Mouse (Mus musculus): Measurements from ENCODE around the gene Slit1.

Gene Slit1

DNA sequence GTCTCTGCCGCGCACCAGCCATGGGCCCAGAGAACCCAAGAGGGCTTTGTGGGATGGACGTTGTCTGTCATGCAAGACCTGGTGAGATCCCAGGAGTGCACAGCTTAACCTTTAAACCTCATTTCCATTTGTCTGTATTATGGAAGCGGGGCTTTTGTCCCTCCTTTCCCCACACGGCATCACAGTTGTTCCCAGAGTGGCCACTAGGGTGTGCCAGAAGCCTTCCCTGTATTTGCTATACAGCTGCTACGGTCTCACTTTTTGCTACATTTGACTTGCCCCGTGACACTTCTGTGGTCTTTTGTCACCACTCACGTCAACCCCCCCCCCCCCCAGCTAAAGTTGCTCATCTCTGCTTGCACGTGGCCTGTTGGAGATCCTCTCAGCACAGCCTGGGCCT is 87.5 kb downstream of the Slit1 start:
- 9% methylated on average over 9 of the region's 9 CpGs for WGBS

DNA sequence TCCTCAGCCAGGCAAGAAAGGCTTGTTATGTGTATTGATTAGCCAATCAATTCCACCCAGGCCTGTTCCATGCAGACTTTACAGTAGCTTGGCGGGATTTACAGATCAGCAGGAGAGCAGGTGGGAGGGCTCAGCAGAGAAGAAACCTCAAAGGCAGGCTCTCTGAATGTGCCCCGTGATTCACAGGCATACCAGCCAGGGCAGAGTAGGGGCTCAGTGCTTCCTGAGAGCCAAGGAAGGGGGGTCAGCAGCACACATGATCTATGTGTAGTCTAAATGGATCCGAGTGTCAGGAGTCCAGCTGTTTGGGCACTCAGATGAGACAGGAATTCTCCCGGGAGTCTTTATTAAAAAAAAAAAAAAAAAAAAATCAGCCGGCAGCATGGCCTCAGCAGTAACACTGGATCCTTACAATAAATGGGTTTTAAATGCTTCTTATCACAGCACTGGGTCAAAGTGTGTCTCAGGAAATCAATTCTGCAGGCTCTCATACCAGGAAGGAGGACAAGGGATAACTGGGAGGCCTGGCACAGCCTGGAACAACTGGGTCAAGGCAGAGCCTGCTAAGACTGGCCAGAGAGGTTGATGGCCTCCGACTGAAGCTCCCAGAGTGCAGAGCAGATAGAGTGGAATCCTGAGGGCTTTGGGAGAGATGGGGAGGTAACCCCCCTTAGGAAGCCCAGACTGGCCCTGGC is 88.2 kb downstream of the Slit1 start:
- 54% methylated on average over 6 of the region's 6 CpGs for WGBS

DNA sequence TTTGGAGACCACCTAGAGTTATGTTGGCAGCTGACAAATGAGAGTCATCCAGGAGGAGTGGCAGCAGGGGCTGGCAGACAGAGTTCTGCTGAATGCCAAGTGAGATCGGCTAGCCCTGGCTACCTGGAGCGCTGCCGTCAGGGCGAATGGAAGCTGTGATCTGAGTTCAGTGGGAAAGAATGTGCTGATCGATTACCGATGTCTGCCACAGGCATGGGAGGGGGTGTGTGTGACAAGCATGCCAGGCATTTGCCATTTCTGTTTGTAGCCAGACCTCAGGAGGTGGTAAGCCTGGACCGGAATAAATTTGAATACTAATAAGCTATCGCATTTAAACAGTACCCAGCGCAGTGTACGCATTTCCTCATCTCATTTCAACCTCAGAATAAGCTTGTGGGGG is 91.5 kb downstream of the Slit1 start:
- 48% methylated on average over 10 of the region's 10 CpGs for WGBS

DNA sequence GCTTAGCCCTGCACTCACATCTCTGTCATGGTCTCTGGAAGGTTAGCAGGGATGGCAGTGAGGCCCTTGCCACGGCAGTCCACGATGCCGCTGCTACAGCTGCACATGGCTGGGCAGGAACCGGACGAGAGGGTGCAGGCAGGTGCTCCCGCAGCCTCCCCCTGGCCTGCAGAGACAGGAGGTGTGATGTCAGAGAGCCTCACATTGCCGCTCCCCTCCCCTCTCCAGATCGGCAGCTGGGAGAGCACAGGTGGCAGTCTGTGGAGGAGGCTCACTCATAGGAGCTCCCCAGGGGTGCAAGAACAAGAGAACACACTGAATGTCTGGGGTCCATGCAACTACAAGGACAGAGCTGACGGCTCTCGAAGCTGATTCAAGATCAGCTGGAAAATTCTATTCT is 94.1 kb downstream of the Slit1 start:
- WGBS, result 63% methylated on average over 10 of the region's 10 CpGs

DNA sequence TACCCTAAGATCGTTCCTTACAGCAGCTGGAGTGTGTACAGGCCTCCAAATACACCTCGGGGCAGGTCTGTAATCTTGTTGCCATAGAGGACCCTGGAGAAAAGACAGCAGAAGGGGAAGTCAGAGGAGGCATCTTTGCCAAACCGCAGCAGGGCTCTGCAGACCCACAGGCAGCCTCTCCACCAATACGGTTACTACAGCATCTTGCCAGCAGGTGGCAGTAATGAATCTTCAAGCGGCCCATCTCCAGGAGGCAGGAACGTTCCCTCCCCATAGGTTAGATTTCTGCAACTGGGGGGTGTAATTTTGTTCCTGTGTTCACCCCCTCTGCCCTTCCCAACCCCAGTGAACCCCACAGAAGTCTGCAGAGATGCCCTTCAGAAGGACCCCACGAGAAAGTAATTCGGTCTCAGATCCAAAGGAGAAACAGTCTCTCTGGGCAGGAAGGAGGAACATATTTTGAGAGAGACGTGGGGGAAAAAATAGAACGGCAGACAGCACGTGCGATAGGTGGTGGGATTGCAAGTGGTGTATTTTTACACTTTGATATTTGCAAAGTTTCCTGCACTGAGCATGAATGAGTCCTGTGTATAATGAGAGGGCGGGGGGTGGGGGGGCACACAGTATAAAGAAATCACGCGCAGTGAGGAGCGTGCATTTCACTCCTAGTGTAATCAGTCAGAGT is 96.4 kb downstream of the Slit1 start:
- 22% methylated on average over 16 of the region's 16 CpGs for WGBS

DNA sequence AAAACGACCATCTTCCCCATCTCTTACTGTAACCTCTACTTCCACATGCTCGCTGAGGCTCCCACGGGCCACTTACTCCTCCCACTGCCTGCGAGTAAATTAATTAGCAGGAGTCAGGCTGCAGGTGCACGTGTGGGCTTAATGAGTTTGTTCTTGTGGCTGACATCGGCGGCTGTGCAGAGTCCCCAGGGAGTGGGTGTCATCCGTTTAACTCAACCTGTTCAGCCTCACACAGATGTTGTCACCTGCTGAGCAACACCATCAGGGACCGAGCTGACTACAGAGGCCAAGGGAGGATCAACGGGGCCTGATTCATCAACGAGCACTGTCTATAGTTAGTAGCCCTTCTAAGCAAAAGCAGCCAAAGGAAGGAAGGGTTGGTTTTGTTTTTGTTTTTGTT is 100.5 kb downstream of the Slit1 start:
- WGBS, result 49% methylated on average over 11 of the region's 11 CpGs

DNA sequence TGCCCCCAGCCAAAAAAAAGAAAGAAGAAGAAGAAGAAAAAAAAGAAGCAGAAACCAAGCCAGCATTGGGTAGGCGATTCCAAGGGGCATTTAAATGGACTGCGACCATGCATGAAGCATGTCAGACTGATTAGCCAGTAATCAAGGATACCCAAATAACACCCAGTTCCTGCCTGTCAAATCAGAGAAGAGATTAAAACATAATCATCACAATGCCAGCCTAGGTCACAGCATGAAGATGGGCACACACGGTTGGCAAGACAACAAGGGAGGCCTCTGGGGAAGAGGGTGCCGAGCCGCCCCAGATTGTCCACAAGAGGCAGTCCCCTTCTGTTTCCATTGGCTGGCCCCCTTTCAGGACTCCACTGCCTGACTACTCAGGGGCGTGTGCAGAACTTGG is 108.5 kb downstream of the Slit1 start:
- WGBS, result 72% methylated on average over 6 of the region's 6 CpGs

DNA sequence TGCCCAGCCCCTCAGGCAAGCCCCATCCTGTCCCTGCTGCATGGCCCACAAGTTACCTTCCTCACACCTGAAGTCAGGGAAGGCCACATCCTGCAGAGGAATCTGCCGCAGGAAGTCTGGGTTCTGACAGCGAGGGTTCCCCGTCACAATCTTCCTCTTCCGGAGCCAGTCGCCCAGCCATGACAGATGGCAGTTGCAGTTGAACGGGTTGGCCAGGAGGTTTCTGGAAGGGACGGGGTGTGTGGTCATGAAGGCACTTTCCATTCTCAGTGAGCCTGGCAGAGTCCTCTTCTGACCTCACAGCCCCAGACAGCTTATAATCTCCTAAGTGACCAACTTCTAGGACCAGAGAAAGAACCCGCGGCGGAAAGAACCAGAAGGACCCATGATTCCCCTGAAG is 109.4 kb downstream of the Slit1 start:
- 88% methylated on average over 10 of the region's 10 CpGs for WGBS

DNA sequence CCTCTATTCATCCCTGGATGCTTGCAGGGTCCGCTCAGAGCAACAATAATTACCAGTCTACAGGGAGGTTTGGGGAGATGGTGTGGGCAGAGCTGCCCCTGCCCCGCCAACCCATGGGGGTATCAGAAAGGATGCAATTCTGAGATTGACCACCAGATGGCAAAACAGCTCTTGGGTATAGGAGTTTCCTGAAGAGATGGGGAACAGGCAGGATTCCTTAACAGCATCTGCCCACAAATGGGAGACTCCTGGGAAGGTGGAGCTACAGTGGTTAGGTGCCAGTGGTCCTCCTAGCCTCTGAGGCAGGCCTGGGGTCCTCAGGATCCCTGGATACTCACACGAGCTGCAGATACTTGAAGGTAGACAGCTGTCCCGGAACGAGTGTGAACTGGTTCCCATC is 113.9 kb downstream of the Slit1 start:
- WGBS, result 20% methylated on average over 5 of the region's 5 CpGs

DNA sequence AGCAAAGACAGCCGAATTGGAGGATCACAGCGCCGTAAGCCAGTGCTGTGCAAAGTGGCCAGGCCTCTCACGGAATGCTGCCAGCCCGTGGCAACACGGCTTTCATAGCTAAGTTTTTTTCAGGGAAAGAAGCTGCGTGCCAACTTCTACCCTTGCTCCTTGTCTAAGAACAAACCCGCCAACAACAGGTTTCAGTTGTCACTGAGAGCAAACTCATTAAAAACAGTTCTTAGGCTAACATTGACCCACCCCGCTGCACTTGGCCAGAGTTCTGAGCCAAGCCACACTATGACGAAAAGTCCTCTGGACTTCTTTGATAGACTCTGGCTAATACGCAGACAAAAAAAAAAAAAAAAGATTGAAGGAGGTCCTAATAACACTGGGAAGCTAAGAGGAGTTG is 114.5 kb downstream of the Slit1 start:
- WGBS, result 62% methylated on average over 11 of the region's 11 CpGs

DNA sequence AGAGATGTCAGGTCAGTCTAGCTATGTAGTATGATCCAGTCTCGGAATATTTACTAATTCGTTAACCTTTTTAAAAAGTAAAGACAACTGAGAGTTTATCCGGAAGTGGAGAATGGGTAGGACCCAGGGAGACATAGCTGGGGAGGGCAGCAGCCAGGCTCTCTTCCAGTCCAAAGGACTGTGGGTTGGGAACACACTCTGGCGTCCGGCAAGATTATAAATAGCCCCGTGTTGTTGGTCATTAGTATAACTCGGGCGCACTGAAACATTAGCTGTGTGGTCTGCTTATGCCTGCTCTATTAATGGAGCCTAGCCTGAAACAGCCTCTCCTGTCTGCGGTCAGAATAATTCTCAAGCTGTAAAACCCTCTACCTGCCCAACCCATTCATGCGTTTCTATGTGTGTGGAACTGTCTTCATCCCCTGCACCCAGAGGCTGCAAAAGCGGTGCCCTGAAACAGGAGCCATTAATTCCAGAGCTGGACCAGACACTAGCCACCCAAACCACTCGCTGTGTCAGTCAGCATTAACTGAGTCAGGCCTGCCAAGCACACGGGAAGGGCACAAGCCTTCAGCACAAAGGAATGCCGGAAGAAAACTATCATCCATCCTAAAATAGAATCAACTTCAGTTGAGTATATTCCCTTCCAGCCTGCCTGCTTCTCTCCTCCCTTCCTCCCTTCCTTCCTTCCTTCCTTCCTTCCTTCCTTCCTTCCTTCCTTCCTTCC is 122.9 kb downstream of the Slit1 start:
- WGBS, result 73% methylated on average over 14 of the region's 14 CpGs

DNA sequence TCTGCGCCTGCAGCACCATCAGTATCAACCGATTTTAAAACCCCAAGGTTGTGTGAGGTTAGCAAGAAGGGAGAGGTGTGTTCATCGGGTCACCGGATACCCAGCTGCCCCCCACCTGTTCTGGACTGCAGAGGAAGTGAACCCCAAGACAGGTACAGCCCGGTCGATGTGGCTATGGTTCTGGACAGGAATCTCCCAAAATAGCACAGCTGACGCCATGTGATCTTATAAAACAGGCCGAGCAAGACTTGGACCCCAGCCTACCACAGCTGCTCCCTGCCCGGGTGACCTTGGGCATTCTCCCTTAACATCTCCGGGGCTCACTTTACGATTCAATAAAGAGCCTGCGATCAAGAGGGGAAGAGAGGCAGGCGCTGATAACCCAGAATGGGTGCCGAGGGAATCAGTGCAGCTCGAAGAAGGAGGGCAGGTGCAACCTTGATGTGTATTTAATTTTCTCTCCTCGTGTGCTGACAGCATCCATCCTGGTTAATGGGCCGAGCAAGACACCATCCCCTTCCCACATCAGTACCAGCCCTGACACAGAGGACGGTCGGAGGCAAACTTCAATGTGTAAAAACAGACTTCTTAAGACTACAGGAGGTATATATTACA is 124.6 kb downstream of the Slit1 start:
- WGBS, result 77% methylated on average over 19 of the region's 19 CpGs

DNA sequence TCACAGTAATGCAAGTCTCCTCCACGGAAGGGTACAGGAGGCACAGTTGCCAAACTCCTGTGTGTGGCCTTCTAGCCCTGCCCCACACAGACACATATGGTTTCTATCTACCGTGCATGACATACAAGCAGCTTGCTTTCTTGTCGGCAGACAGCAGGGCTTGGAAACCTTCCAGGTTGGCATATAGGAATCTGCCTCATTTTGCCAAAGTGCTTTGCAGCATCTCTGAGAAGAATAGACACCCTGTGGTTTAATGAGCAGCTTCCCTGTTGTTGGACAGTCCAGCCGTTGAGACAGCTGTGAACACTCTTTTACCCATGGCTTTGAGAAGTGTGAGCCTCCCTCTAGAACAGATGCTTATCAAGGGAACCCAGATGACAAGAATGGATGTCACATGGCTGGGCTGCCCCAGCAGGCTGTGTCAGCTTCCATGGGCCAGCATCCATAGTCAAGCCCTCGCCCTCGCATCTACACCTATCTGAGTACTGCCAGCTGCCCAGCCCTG is 125.3 kb downstream of the Slit1 start:
- 35% methylated on average over 6 of the region's 6 CpGs for WGBS

DNA sequence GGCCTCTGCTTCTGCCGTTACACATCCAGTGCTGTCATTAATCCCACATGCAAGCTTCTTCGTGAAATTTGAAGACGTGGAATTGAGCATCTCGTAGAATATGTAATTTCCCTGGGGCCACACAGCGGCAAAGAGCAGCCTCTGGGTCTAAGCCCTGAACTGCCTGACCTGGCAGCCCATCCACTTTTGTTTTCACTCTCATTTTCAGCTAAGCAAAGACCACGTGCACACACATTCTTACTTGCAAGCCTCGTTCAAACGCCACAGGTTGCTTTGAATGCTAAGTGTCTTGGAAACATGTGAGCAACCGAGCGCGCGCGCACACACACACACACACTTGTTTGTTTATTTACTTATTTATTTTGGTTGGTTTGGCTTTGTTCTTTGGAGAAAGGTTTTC is 126.4 kb downstream of the Slit1 start:
- 77% methylated on average over 13 of the region's 13 CpGs for WGBS

DNA sequence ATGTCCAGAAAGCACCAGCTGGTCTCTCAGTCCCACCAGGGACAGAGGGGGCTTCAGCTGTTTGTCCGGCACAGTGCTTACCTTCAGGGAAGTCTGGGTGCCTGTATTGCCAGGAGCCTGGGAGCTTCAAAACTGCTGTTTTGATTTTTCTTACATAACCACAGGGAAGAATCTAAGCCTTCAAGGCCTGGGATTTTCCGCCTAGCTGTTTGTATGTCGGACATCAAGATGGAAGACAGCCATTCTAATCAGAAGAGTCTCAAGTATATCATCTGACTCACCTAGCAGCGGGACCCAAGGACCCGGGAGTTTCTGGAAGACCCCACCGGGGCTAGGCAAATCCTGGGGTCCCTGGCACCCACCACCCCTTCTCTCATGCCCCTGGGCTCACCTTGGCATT is 127.2 kb downstream of the Slit1 start:
- 90% methylated on average over 6 of the region's 6 CpGs for WGBS

DNA sequence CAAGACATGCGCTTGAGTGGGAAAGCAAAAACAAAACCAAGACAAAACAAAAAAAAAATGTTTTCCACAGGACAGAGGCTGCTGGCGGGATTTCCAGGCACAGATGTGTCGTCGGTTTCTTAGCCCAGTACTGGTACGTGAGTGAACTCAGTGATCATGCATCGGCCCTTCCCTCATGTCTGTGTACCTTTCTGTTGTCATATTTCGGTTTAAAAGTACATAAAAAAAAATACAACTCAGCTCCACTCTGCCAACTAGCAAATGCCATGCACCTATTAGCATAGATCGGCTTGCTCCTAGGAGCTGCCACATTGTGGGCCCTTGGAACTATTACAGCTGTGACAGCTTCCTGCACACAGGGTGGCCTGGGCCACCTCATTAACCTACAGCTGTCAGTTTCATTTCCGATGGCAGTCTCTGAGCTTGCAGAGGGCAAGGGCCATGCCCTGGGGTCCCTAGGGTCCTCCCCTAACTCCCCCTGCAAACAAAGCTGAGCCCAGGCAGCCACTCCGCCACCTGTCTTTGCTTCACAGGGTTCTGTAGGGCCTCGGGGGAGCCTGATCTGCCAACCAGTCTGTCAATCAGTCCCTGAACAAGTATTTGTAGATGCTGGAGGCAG is 127.8 kb downstream of the Slit1 start:
- 77% methylated on average over 11 of the region's 11 CpGs for WGBS

DNA sequence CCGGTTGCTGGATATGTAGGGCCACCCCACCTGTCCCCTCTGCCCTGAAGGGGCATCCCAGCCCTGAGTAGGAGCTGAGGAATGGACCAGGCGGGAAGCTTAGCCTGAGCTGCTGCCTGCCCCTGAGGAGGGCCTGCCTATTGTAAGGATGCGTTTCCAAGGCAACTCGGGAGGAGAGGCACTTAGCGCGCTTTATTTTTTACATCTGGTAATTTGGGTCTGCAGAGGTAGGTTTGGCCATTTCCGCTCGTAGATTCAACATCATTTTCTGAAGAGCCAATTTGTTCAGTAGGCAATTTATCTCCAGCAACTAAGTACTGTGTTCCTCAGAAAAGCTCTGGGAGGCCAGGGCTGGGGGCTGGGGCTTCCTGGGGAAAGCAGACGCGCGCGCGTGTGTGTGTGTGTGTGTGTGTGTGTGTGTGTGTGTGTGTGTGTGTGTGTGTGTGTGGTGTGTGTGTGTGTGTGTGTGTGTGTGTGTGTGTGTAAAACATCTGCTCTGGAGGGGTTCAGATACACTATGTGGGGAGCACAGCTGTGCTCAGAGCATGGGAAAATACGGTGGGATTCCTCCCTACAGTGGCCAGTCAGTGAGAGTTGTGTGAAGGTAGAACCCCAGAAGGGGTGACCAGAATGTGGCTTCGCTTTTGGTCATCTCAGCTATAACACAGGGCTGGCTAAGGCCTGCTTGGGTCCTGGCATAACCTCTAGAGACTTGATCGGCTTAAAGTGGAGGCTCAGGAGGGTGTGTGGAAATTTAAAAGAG is 130.0 kb downstream of the Slit1 start:
- 44% methylated on average over 16 of the region's 16 CpGs for WGBS

DNA sequence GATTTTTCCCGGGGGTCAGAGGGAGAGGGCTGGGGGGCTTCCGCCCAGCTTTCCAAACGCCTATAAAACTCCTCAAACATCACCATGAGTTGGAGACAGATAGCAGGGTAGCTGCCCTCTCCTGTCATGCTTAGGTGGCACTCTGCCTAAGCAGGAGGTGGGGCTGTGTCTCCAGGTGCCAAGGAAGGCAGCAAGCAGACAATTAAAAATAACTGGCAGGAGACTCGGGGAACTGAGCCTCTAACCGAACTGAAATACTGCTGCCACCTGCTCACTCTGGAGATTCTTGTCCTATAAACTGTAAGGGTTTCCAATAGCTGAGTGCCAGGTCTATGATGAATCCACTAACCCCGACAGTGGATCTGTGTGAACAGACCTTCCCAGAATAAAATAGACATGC is 131.8 kb downstream of the Slit1 start:
- WGBS, result 58% methylated on average over 6 of the region's 6 CpGs

DNA sequence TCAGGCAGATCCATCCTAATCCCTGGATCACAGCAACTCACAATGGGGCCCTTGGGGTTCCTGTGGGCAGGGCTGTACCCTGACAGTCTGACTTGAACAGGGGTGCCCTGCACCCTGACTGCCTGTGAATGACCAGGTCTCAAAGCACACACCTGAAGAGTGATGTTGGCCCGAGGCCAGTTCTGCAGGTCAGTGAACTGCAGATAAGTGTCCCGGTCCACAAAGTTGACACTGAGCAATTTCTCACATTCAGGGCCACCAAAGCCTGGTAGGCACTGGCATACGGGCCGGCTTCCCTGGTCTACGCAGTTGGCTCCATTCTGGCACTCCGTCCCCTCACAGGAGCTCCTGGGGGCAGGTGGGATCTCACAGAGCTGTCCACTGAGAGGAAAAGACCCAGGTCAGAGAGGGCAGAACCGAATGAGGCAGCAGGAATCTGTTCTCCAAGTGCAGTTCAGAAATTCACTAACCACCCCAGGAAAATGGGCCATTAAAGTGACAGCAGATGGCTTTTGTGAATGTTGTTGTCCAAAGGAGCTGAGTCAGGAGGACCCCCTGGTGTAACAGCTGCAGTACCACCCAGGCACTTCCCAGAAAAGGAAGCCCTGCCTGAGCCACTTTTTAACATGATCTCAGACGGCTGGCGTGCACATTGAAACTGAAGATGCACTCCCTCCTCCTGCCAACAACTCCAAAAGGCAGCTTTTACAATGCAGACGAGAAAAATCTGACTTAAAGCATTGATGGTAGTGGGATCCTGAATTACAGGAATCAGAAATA is 137.1 kb downstream of the Slit1 start:
- WGBS, result 68% methylated on average over 10 of the region's 10 CpGs

DNA sequence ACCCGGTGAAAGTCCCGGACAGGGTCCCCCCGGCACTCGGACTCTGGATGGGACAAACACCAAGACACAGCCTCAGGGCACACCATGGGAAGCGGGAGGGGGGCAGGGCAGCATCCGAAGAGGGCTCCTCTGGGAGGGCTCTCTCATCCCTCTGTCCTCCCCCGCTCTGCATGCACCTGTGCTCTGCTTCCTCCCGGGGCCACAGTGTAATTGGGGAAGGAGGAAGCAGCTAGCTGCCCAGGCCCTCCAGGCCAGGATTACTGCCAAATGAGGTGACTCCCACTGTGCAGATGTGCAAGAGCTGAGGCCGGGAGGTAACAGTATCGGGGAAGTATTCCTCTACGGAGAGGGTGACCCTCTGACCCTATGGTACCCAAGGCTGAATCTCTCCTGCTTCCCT is 142.8 kb downstream of the Slit1 start:
- WGBS, result 46% methylated on average over 11 of the region's 11 CpGs
